Mouse (Mus musculus): ENCODE measurements at regions not wholly inside any gene's neighbourhood (a gene's known extent, or its start where the extent isn't known, plus 50 kb on each side); places are given as distances from the start of the nearest gene placed in this dataset.

DNA sequence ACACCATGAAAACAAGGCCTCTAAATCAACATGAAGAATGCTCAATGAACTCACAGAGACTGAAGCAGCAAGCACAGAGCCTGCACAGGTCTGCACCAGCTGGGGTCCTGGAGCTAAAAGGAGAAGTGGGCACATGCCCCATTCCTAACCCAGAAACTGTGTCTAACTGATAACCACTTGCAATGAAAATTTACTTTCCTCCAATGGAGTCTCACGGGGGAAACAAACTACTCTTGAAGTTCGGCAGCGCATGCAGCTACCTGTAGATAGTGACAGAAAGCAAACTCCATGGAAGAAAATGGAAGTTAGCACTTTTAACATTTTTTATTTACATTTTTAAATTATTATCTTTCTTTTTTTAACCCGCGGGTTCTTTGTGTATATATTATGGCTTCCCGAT, 76.8 kb upstream of the Akap6 start:
- Histone ChIP-seq H3K4me2 (no peak overlapping the region), H3K27me3 (no peaks in the 10 kb centered on the region), H3K4me1 (no peaks in the 10 kb centered on the region), H3K4me3 (no peak overlapping the region), H3K9ac (no peak overlapping the region), H3K27ac (no peak overlapping the region), H3K9me3 (replicated peaks) (no peaks in the 10 kb centered on the region), H3K36me3 (ENCODE audit: poor library complexity, severe bottlenecking) (no peaks in the 10 kb centered on the region)
- WGBS = 97% methylated on average over 6 of the region's 6 CpGs
- no peak for ATAC-seq

DNA sequence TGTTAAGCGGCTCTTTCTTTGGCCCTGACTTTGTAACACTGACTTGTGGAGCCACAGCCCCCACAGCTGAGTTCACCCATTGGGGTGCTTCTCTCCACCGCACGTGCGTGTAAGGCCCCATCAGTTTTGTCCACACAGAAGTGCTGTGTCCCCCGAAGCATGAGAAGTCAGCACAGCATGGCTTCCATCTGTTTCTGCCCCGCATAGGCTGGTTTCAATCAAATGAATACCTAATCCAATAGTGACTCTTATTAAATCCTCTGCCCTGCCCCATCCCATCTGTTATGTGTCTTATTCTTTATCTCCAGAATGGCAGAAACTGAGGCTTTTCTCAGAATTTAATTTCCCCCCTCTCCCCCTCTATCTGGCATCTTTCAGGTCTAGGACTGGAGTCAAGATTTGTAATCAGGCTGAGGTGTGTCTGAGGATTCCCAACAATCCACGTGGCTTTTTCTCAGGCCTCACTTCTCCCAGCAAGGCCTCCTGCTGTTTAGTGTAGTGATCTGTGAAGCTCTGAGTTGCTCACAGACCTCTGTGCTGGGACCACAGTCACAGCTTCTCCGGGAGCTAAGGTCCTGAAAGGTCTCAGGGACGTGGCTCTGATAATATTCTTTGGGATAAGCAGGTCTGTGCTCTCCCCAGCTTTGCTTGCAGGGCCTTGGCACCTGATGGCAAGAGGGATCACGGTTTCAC, 75.6 kb upstream of the Akap6 start:
- no peaks in the 10 kb centered on the region for H3K9me3 ChIP-seq (replicated peaks)
- H3K27ac ChIP-seq = no peak overlapping the region
- 53% methylated on average over 10 of the region's 10 CpGs for WGBS
- no peak overlapping the region for H3K4me3 ChIP-seq
- no peaks in the 10 kb centered on the region for H3K4me1 ChIP-seq
- no peak overlapping the region for H3K4me2 ChIP-seq
- H3K27me3 ChIP-seq = no peaks in the 10 kb centered on the region
- ATAC-seq = no peak
- no peak overlapping the region for H3K9ac ChIP-seq
- no peaks in the 10 kb centered on the region for H3K36me3 ChIP-seq (ENCODE audit: poor library complexity, severe bottlenecking)

DNA sequence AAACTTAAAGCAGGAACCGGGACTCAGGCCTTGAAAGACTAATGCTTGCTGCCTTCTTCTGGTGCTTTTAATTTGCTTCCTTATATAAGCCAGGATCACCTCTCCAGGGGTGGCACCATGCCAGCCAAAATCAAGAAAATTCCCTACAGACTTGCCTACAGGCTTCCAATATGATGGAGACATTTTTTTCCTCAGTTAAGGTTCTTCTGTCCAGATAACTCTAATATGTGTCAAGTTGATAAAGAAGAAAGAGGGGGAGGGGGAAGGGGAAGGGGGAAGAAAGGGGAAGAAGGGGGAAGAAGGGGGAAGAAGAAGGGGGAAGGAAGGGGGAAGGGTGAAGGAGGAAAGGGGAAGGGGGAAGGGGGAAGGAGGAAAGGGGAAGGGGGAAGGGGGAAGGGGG, 74.3 kb upstream of the Akap6 start:
- 85% methylated on average over 1 of the region's 1 CpGs for WGBS

DNA sequence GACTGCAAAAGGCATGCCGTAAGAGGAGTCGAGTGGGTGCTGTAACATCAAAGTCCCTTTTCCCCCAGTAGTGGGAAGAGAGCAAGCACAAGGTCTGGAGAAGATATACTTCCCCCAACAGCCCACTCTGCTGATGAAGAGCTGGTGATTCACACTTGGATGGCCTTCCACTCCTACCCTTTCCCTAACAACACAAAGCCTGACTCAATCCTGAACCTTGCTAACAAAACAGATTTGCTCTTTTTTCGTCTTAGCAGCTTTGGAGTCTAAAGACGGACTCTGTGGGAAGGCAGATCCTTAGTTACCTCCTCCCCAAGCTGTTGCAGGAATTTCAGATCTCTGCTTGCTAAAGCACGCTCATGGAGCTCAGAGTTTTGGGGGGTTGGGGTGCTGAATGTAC, 70.4 kb upstream of the Akap6 start:
- WGBS = 54% methylated on average over 5 of the region's 5 CpGs
- Histone ChIP-seq H3K9me3 (replicated peaks) (no peaks in the 10 kb centered on the region), H3K4me3 (no peak overlapping the region), H3K27me3 (no peaks in the 10 kb centered on the region), H3K36me3 (ENCODE audit: poor library complexity, severe bottlenecking) (no peaks in the 10 kb centered on the region), H3K27ac (no peak overlapping the region), H3K4me2 (no peak overlapping the region), H3K4me1 (no peaks in the 10 kb centered on the region), H3K9ac (no peak overlapping the region)
- ATAC-seq = no peak

More for the DNA sequence above, 74.3 kb upstream of the Akap6 start:
- Histone ChIP-seq H3K27ac (no peak overlapping the region), H3K9ac (no peak overlapping the region), H3K4me2 (no peak overlapping the region), H3K4me3 (no peak overlapping the region), H3K27me3 (no peaks in the 10 kb centered on the region), H3K9me3 (replicated peaks) (no peaks in the 10 kb centered on the region), H3K36me3 (ENCODE audit: poor library complexity, severe bottlenecking) (no peaks in the 10 kb centered on the region), H3K4me1 (no peaks in the 10 kb centered on the region)
- ATAC-seq = no peak

DNA sequence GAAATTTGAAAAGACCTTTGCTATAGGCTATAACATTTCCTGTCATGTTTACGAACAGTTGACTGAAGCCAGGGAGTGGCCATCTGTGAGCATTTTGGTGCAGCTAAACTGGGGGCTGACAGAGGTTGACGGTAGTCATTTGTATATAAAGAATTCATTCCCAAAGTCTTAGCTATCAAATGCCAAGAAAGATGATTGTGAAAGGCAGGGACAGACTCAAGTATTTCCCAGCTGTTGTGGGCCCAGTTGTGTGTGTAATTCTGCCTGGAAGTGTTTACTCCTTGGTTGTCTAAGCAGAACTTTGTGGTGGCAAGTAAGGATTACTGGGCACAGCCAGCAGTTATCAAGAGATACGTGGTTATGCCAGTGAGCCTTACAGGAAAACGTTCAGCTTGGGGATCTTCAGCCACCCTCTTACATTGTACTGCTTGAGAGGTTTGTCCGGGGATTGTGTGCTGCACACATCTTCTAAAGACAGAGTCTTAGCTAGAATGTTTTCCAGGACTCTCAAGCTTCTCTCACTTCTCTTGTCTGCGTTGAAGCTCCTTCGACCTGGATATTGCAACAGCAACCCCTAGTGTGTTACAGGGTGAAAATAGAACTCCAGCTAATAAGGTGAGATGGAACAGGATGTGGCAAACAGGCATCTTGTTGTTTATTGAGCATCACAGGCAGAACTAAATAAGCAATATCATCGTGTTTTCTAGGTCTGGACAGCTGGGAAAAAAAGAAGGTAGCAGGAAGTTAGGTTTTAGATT, 63.9 kb upstream of the Akap6 start:
- Histone ChIP-seq H3K4me1 (no peaks in the 10 kb centered on the region), H3K27ac (no peak overlapping the region), H3K27me3 (no peaks in the 10 kb centered on the region), H3K4me3 (no peak overlapping the region), H3K4me2 (no peak overlapping the region), H3K9ac (no peak overlapping the region), H3K9me3 (replicated peaks) (no peaks in the 10 kb centered on the region), H3K36me3 (ENCODE audit: poor library complexity, severe bottlenecking) (no peaks in the 10 kb centered on the region)
- no peak for ATAC-seq
- 74% methylated on average over 8 of the region's 8 CpGs for WGBS

DNA sequence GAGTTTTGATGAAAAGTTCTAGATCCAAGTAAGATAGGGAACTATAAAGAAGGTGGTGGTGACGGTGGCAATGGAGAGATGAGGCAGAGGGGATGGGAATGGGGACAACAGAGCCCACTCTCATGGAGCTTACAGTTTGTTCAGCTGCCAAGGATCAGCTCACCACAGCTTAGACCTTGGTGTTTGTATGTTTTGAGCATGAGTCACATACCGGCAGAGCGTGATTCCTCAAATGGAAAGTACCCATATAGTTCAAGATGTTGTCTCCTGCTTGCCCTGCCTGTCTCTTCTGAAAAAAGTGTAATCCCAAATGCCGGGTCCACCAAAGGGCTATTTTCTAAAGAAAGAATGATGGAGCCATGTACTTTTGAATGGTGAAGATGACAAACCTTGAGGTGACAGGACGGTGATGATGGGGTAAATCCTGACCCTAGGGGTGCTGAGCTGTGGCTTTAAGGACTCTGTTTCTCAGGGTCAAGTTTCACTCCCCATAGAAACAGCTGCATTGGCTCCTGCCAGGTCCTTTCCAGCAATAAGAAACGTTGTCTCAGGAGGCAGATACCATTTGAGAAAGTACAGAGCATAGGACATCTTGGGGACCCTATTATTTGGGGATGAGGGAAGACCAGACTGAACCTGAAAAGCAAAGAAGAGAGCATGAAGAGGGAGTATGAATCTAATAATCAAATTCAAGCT, 62.8 kb upstream of the Akap6 start:
- H3K4me2 ChIP-seq = no peak overlapping the region
- WGBS = 81% methylated on average over 6 of the region's 6 CpGs
- H3K9ac ChIP-seq = no peak overlapping the region
- ATAC-seq = no peak
- H3K27me3 ChIP-seq = no peaks in the 10 kb centered on the region
- H3K9me3 ChIP-seq (replicated peaks) = no peaks in the 10 kb centered on the region
- no peak overlapping the region for H3K4me3 ChIP-seq
- H3K36me3 ChIP-seq (ENCODE audit: poor library complexity, severe bottlenecking) = no peaks in the 10 kb centered on the region
- no peak overlapping the region for H3K27ac ChIP-seq
- no peaks in the 10 kb centered on the region for H3K4me1 ChIP-seq

DNA sequence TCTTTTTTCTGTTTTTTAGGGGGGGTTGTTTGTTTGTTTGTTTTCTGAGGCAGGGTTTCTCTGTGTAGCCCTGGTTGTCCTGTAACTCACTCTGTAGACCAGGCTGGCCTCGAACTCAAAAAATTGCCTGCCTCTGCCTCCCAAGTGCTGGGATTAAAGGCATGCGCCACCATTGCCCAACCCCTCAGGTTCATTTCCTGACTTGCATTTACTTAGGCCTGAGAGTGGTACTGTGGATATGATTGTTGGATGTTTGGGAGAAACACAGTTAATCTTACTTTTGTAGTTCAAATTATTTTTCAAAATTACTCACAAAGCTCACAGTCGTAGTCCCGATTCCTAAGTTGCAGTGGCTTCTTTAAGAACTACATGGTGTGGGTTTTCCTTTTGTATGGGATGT, 62.3 kb upstream of the Akap6 start:
- no peak overlapping the region for H3K27ac ChIP-seq
- ATAC-seq = no peak
- H3K4me3 ChIP-seq = no peak overlapping the region
- H3K9ac ChIP-seq = no peak overlapping the region
- no peaks in the 10 kb centered on the region for H3K27me3 ChIP-seq
- no peak overlapping the region for H3K4me2 ChIP-seq
- no peaks in the 10 kb centered on the region for H3K4me1 ChIP-seq
- H3K36me3 ChIP-seq (ENCODE audit: poor library complexity, severe bottlenecking) = no peaks in the 10 kb centered on the region
- no peaks in the 10 kb centered on the region for H3K9me3 ChIP-seq (replicated peaks)
- WGBS = 87% methylated on average over 4 of the region's 4 CpGs

DNA sequence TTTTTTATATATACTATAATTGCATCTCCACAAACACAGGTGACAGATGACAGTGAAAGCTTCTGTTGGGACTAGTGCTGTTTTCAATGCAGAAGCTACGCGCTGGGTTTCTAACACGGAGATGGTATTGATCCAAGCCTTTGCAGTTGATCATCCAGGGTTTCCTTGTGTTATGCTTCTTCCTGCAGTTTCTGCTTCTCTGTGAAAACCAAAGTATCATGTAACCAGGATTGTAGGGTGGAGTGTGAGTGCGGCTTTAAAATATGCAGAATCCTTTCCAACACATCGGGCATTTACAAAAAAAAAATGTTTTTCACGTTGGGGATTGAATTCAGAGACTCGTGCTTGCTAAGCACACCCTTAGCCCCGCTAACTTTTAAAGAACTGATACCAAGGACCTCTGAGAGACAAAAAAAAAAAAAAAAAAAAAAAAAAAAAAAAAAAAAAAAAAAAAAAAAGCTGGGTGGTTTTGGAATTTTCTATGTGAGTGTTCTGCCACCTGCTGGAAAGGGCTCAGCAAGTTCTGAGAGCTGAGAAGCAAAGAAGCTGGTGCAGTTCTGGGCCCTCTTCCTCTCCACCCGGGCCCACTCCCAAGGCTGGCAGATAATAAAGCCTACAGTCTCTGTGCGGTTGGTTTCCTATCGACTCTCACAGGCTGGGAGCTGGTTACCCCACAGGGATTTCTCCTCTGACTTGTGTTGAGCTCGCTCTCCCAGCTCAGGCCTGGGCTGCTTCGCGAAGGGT, 61.5 kb upstream of the Akap6 start:
- Histone ChIP-seq H3K36me3 (ENCODE audit: poor library complexity, severe bottlenecking) (no peaks in the 10 kb centered on the region), H3K4me3 (no peak overlapping the region), H3K27me3 (no peaks in the 10 kb centered on the region), H3K4me2 (no peak overlapping the region), H3K9ac (no peak overlapping the region), H3K27ac (no peak overlapping the region), H3K9me3 (replicated peaks) (no peaks in the 10 kb centered on the region), H3K4me1 (no peaks in the 10 kb centered on the region)
- WGBS = 60% methylated on average over 14 of the region's 14 CpGs
- ATAC-seq = peak; percentile 24; the same call in 1 of the 2 replicates

DNA sequence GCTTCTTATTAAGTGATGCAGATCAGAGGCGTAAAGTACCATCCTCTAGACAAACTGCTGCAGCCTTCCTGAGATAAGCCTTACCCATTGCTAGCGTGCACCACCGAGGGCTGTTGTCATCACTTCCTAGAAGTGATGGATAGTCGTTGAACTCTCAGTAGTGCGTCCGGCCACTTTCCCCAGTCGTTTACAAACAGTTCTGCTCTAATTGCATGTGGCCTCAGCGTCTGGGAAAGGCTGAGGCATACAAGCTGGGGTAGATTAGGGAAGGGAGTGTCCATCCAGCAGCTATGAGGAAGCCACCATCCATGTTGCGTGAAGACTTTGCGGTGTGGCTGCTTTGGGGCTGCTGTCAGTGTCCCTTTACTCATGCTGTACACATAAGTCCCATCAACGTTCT, 60.7 kb upstream of the Akap6 start:
- H3K27ac ChIP-seq = no peak overlapping the region
- no peaks in the 10 kb centered on the region for H3K4me1 ChIP-seq
- H3K36me3 ChIP-seq (ENCODE audit: poor library complexity, severe bottlenecking) = no peaks in the 10 kb centered on the region
- no peak overlapping the region for H3K4me3 ChIP-seq
- H3K27me3 ChIP-seq = no peaks in the 10 kb centered on the region
- no peak overlapping the region for H3K4me2 ChIP-seq
- WGBS = 74% methylated on average over 11 of the region's 11 CpGs
- ATAC-seq = no peak
- no peaks in the 10 kb centered on the region for H3K9me3 ChIP-seq (replicated peaks)
- no peak overlapping the region for H3K9ac ChIP-seq

DNA sequence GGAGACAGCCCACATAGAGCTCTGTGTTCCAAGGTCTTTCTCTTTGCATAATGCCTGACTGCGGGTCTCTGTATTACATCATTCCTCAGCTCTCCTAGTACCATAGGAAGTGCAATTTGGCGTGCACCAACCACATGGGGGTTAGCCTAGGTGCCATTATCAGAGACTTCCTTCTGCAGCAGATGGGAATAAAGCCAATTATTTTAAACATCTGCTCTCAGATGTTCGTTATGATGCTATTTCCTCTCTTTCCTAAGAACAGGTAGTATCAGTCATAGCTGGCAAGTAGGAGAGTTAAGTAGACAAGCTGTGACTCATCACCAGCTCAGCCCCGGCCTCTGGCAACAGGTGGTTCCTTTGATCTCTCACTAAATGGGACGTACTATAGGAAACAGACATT, 55.1 kb upstream of the Akap6 start:
- no peak overlapping the region for H3K27ac ChIP-seq
- no peak overlapping the region for H3K4me2 ChIP-seq
- WGBS = 70% methylated on average over 5 of the region's 5 CpGs
- no peaks in the 10 kb centered on the region for H3K36me3 ChIP-seq (ENCODE audit: poor library complexity, severe bottlenecking)
- no peak overlapping the region for H3K4me3 ChIP-seq
- H3K9me3 ChIP-seq (replicated peaks) = no peaks in the 10 kb centered on the region
- H3K27me3 ChIP-seq = no peaks in the 10 kb centered on the region
- ATAC-seq = no peak
- H3K9ac ChIP-seq = no peak overlapping the region
- no peaks in the 10 kb centered on the region for H3K4me1 ChIP-seq

Data from forebrain, embryonic 13.5 days (tissue).